Mouse (Mus musculus): ENCODE results near the gene Ralgapb. TPM values are rescaled to one million over a fixed set of nuclear protein-coding genes. Genes with fewer than 3 reads are reported as not detected.

Gene Ralgapb
- polyA plus RNA-seq, 1 experiment from 2014 or later = 22.8 TPM

DNA sequence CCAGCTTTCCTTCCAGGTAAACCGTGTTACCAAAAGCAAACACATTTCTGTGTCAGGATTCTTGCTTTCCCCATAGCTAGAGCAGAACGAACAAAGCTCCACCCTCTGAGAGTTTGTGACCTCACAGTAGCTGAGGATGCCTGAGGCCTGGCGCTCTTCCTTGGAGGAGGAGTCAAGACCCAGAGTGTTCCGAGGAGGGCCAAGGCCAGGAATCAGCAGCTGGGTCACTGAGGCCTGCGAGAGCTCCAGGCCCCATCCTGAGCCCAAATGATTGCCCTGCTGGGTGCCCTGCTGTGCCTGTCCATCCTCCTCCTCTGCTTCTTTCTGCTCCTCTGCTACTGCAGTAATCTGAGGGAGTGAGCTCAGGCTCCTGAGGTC, 39.5 kb upstream of the Ralgapb start:
- ATAC-seq (no peak), DNase-seq (ENCODE audit: low spot score) (no peak)
- Histone ChIP-seq H3K4me2 (ENCODE audit: low read length) (no peak overlapping the region), H3K36me3 (ENCODE audit: control insufficient read depth, insufficient read depth, low read length) (no peaks in the 10 kb centered on the region), H3K9ac (ENCODE audit: low read length) (no peak overlapping the region), H3K4me1 (ENCODE audit: control insufficient read depth, insufficient read depth, low read length) (no peaks in the 10 kb centered on the region), H3K27ac (ENCODE audit: low read depth, low read length) (no peak overlapping the region), H3K9me3 (replicated peaks; ENCODE audit: control insufficient read depth, low read length) (no peaks in the 10 kb centered on the region), H3K4me3 (ENCODE audit: low read depth, low read length) (no peak overlapping the region), H3K27me3 (replicated peaks; ENCODE audit: control insufficient read depth, insufficient read depth, low read length) (no peaks in the 10 kb centered on the region)
- 12% methylated on average over 5 of the region's 5 CpGs for WGBS

DNA sequence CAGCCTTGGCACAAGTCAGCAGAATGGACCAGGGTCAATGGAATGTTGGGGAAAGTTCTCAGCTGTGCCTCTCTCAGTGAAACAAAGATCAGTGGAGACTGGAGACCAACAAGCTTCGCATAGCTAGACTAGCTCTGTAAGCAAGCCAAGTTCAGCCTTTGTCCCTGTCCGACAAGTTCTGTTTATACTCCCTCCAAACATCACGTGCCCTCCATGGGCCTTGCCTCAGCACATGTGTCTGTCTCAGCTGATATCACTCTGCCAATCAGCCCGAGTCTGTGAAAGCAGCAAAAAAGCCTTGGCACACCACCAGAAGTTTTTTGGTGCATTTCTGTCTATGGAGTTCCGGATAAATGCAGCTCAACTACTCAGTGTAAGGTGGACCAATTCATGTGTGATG, 36.6 kb upstream of the Ralgapb start:
- Histone ChIP-seq H3K4me1 (ENCODE audit: control insufficient read depth, insufficient read depth, low read length) (no peaks in the 10 kb centered on the region), H3K36me3 (ENCODE audit: control insufficient read depth, insufficient read depth, low read length) (no peaks in the 10 kb centered on the region), H3K4me3 (ENCODE audit: low read depth, low read length) (no peak overlapping the region), H3K27me3 (replicated peaks; ENCODE audit: control insufficient read depth, insufficient read depth, low read length) (peaks cover 7% of the 10 kb centered on the region; the same call in 1 of the 2 replicates), H3K9me3 (replicated peaks; ENCODE audit: control insufficient read depth, low read length) (no peaks in the 10 kb centered on the region), H3K4me2 (ENCODE audit: low read length) (no peak overlapping the region), H3K9ac (ENCODE audit: low read length) (no peak overlapping the region), H3K27ac (ENCODE audit: low read depth, low read length) (no peak overlapping the region)
- DNase-seq (ENCODE audit: low spot score) (no peak), ATAC-seq (no peak)
- WGBS = 73% methylated on average over 5 of the region's 5 CpGs

DNA sequence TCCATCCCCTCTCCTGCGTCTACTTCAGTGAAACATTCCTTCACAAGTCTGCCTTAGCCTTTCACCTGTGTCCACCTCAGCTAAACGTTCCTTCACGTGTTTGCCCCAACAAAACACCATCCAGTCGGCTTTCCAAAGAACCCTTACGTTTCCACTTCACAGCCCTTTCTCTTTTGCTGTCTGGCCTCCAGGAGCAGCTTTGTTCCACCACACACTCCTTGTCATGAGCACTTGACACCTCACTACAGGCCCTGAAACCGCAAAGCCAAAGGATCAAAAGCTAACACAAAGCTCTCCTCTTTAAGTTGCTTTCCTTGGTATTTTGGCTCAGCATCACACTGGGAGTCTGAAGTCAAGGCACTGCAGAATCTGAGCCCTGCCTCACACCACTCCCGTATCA, 36.1 kb upstream of the Ralgapb start:
- H3K4me3 ChIP-seq (ENCODE audit: low read depth, low read length) = no peak overlapping the region
- no peaks in the 10 kb centered on the region for H3K4me1 ChIP-seq (ENCODE audit: control insufficient read depth, insufficient read depth, low read length)
- 64% methylated on average over 7 of the region's 7 CpGs for WGBS
- H3K27me3 ChIP-seq (replicated peaks; ENCODE audit: control insufficient read depth, insufficient read depth, low read length) = peaks cover 7% of the 10 kb centered on the region; the same call in 1 of the 2 replicates
- H3K9ac ChIP-seq (ENCODE audit: low read length) = no peak overlapping the region
- no peak overlapping the region for H3K4me2 ChIP-seq (ENCODE audit: low read length)
- DNase-seq (ENCODE audit: low spot score) = no peak
- H3K9me3 ChIP-seq (replicated peaks; ENCODE audit: control insufficient read depth, low read length) = no peaks in the 10 kb centered on the region
- H3K27ac ChIP-seq (ENCODE audit: low read depth, low read length) = no peak overlapping the region
- H3K36me3 ChIP-seq (ENCODE audit: control insufficient read depth, insufficient read depth, low read length) = no peaks in the 10 kb centered on the region
- no peak for ATAC-seq

DNA sequence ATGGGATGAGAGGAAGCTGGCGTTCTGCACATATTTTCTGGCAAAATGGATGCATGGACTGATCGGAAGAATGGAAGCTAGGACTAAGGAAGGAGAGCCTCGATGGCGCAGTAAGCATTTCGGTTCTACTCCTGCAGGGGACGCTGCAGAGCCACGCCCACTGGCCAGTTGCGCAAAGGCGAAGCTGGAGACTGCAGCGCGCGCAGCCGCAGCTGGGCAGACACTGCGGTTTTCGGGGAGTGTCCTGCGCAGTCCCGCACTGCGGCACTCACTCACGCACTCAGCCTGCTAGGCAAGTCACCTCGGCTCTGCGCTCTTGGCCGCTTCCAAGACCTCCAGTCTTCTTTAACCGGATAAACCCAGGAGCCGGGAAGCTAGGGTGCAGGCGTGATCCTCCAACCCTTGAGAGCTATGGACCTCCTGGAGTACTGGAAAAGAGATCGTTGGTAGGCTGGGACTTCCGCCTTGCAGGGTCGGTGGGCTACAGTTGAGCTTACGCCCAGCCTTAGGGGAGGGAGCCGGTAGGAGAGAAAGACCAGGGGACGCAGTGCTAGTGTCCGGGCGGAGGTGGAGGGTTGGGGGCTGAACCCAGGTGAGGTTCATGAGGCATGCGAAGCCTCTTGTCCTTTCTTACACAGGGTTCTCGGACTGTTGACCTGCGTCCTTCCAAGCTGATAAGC, 34.1 kb upstream of the Ralgapb start, which contains the start of gene Snhg11:
Snhg11 (plus strand) TSS at position 196 of the 680 bp plus-strand sequence.
- no peaks in the 10 kb centered on the region for H3K4me1 ChIP-seq (ENCODE audit: control insufficient read depth, insufficient read depth, low read length)
- H3K36me3 ChIP-seq (ENCODE audit: control insufficient read depth, insufficient read depth, low read length) = no peaks in the 10 kb centered on the region
- peak within 1 kb of the TSS; percentile 32 for H3K4me3 ChIP-seq (ENCODE audit: low read depth, low read length)
- 1% methylated on average over 36 of the region's 36 CpGs for WGBS
- H3K27me3 ChIP-seq (replicated peaks; ENCODE audit: control insufficient read depth, insufficient read depth, low read length) = peaks cover 7% of the 10 kb centered on the region; the same call in 1 of the 2 replicates
- H3K9ac ChIP-seq (ENCODE audit: low read length) = peak within 1 kb of the TSS; percentile 3
- no peaks in the 10 kb centered on the region for H3K9me3 ChIP-seq (replicated peaks; ENCODE audit: control insufficient read depth, low read length)
- ATAC-seq (peak; percentile 79), DNase-seq (ENCODE audit: low spot score) (peak; percentile 77)
- H3K27ac ChIP-seq (ENCODE audit: low read depth, low read length) = peak within 1 kb of the TSS; percentile 60
- H3K4me2 ChIP-seq (ENCODE audit: low read length) = peak within 1 kb of the TSS; percentile 46

DNA sequence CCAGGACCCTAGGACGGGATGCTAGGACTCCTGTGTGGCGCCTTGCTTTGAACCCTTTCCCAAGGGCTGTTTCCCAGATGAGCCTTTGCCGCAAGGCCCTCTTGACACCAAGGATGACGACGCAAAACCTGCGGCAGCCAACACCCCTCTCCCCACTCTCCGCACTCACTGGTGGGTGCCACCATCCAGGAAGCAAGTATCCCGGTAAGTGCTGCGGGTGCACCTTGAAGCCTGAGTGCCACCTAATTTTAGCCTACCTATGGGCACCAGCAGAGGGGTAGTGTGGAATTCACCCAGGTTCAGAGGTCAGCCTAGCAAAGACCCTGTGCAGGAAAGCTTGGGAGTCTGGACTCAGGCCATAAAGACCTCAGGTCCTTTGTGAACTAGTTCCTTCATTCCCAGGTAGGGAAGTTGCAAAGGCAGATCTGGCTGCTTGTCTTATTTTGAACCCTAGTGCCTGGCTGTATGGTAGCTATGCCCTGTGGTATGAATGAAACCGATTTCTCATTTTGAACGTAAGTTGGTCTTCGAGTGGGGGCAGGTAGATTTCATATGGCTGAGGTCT, 33.4 kb upstream of the Ralgapb start:
- peaks cover 7% of the 10 kb centered on the region; the same call in 1 of the 2 replicates for H3K27me3 ChIP-seq (replicated peaks; ENCODE audit: control insufficient read depth, insufficient read depth, low read length)
- no peaks in the 10 kb centered on the region for H3K4me1 ChIP-seq (ENCODE audit: control insufficient read depth, insufficient read depth, low read length)
- no peaks in the 10 kb centered on the region for H3K9me3 ChIP-seq (replicated peaks; ENCODE audit: control insufficient read depth, low read length)
- 27% methylated on average over 12 of the region's 12 CpGs for WGBS
- no peaks in the 10 kb centered on the region for H3K36me3 ChIP-seq (ENCODE audit: control insufficient read depth, insufficient read depth, low read length)
- 0 out of 2 replicates have a peak, but pooled peaks have one; percentile 2 for ATAC-seq
- DNase-seq (ENCODE audit: low spot score) = no peak
- peak overlapping the region; percentile 3 for H3K9ac ChIP-seq (ENCODE audit: low read length)
- H3K4me2 ChIP-seq (ENCODE audit: low read length) = peak overlapping the region; percentile 46
- H3K4me3 ChIP-seq (ENCODE audit: low read depth, low read length) = peak overlapping the region; percentile 32
- 0 out of 2 replicates have a peak overlapping the region, but pooled peaks have one; percentile 60 for H3K27ac ChIP-seq (ENCODE audit: low read depth, low read length)

DNA sequence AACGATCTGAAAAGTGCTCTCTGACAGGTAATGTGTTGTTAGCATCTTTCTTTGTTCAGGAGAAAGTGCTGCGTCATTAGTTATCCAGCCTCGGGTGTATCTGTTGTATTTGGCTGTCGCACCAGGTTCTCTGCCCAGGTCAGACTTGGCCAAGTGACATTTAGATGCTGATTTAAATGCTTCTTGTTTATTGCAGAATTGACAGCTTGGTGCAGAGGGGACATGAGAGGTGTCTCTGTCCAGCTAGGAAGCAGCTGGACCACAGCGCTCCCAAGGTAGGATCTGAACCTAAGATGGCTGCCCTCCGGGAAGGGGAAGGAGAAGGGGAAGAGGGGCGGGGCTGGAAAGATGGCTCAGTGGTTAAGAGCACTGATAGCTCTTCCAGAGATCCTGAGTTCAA, 32.9 kb upstream of the Ralgapb start:
- DNase-seq (ENCODE audit: low spot score) (no peak), ATAC-seq (no peak)
- Histone ChIP-seq H3K4me2 (ENCODE audit: low read length) (peak overlapping the region; percentile 46; the same call in 1 of the 2 replicates), H3K9ac (ENCODE audit: low read length) (no peak overlapping the region), H3K4me3 (ENCODE audit: low read depth, low read length) (peak overlapping the region; percentile 32; the same call in 1 of the 2 replicates), H3K9me3 (replicated peaks; ENCODE audit: control insufficient read depth, low read length) (no peaks in the 10 kb centered on the region), H3K36me3 (ENCODE audit: control insufficient read depth, insufficient read depth, low read length) (no peaks in the 10 kb centered on the region), H3K27ac (ENCODE audit: low read depth, low read length) (no peak overlapping the region), H3K4me1 (ENCODE audit: control insufficient read depth, insufficient read depth, low read length) (no peaks in the 10 kb centered on the region), H3K27me3 (replicated peaks; ENCODE audit: control insufficient read depth, insufficient read depth, low read length) (peaks cover 7% of the 10 kb centered on the region; the same call in 1 of the 2 replicates)
- 67% methylated on average over 7 of the region's 7 CpGs for WGBS

DNA sequence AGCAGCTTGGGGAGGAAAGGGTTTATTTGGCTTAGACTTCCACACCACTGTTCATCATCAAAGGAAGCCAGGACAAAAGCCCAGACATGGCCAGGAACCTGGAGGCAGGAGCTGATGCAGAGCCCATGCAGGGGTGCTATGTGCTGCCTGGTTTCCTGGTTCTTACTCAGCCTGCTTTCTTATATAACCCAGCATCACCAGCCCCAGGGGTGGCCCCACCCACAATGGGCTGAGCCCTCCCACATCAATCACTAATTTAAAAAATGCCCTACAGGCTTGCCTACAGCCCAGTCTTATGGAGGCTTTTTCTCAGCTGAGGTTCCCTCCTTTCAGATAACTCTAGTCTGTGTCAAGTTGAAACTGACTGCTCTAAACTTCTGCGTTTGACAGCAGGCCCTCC, 31.8 kb upstream of the Ralgapb start:
- Histone ChIP-seq H3K4me3 (ENCODE audit: low read depth, low read length) (no peak overlapping the region), H3K9ac (ENCODE audit: low read length) (no peak overlapping the region), H3K27ac (ENCODE audit: low read depth, low read length) (no peak overlapping the region), H3K36me3 (ENCODE audit: control insufficient read depth, insufficient read depth, low read length) (no peaks in the 10 kb centered on the region), H3K9me3 (replicated peaks; ENCODE audit: control insufficient read depth, low read length) (no peaks in the 10 kb centered on the region), H3K4me2 (ENCODE audit: low read length) (no peak overlapping the region), H3K27me3 (replicated peaks; ENCODE audit: control insufficient read depth, insufficient read depth, low read length) (peaks cover 7% of the 10 kb centered on the region; the same call in 1 of the 2 replicates), H3K4me1 (ENCODE audit: control insufficient read depth, insufficient read depth, low read length) (no peaks in the 10 kb centered on the region)
- DNase-seq (ENCODE audit: low spot score) (no peak), ATAC-seq (no peak)
- WGBS = 84% methylated on average over 1 of the region's 1 CpGs

DNA sequence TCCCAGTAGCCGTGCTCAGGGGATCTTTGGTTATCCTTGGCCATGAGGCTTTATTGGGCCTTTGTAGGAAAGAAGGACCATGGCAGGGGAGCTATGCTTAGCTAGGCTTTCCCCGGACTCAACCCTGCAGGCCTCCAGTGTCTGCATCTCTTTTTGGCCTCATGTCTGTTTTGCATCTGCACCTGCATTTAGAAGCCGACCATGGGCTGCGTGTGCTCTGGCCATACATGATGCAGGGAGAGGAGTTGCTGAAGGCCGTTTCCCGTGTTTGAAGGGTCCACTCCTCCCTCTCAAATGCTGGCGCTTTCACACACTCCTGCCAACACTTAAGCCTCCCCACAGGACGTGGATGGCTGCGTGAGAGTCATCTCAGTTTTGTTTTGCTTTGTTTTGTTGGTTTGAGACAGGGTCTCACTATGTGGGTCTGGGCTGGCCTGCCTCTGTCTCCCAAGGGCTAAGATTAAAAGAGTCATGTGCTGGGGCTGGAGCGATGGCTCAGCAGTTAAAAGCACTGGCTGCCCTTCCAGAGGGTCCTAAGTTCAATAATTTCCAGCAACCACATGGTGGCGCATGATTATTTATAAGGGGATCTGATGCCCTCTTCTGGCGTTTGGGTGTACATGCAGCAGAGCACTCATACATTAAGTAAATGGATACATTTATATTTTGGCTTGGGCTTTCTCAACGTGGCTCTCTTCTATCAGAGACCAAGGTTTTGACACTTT, 30.1 kb upstream of the Ralgapb start:
- H3K4me2 ChIP-seq (ENCODE audit: low read length) = no peak overlapping the region
- H3K27ac ChIP-seq (ENCODE audit: low read depth, low read length) = no peak overlapping the region

More for the DNA sequence above, 30.1 kb upstream of the Ralgapb start:
- 46% methylated on average over 13 of the region's 13 CpGs for WGBS
- 0 out of 2 replicates have a peak, but pooled peaks have one; percentile 19 for ATAC-seq
- no peaks in the 10 kb centered on the region for H3K4me1 ChIP-seq (ENCODE audit: control insufficient read depth, insufficient read depth, low read length)
- no peak overlapping the region for H3K9ac ChIP-seq (ENCODE audit: low read length)
- DNase-seq (ENCODE audit: low spot score) = peak; percentile 95
- no peaks in the 10 kb centered on the region for H3K36me3 ChIP-seq (ENCODE audit: control insufficient read depth, insufficient read depth, low read length)
- H3K9me3 ChIP-seq (replicated peaks; ENCODE audit: control insufficient read depth, low read length) = no peaks in the 10 kb centered on the region
- no peak overlapping the region for H3K4me3 ChIP-seq (ENCODE audit: low read depth, low read length)
- H3K27me3 ChIP-seq (replicated peaks; ENCODE audit: control insufficient read depth, insufficient read depth, low read length) = peaks cover 7% of the 10 kb centered on the region; the same call in 1 of the 2 replicates

Data from forebrain, embryonic 14.5 days (tissue).